Mouse (Mus musculus): ENCODE results near the gene Cer1.

Gene Cer1

DNA sequence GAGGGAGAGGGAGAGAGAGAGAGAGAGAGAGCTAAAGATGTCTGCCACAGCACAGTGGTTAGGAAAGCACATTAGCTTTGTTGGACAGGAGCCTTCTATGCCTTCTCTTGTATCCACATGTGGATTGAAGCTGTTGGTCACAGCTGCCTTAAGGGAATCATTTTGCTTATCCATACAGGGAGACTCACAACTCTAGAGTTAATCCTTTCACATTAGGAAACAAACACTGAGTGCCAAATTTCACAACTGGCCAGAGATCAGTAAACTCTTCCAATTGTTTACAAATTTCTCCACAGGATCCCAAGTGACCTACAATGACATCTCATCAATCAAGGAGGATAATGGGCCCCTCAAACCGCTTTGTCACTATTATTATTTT, 576 bp upstream of the Cer1 start:
- TF ChIP-seq GATA4 (IDR thresholded peaks at IDR 0.05; ENCODE audit: insufficient replicate concordance, low read length) = no peak

DNA sequence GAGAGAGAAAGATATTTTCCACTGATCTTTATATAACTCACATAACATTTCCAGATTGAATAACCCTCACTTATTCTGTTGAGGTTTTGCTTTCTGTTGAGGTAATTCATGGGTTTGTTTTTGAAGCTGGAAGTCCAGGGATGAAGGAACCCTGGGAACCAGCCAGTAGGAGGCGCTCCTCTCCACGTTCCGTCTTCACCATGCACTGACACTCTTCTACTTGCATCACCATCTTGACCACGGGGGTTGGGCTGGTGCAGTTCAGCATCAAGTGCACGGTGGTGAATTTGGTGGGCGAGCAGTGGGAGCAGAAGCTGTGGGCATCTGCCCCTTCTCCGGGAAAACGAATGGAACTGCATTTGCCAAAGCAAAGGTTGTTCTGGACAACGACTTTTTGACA, 2.4 kb downstream of the Cer1 start:
- TF ChIP-seq GATA4 (IDR thresholded peaks at IDR 0.05; ENCODE audit: insufficient replicate concordance, low read length) = no peak

DNA sequence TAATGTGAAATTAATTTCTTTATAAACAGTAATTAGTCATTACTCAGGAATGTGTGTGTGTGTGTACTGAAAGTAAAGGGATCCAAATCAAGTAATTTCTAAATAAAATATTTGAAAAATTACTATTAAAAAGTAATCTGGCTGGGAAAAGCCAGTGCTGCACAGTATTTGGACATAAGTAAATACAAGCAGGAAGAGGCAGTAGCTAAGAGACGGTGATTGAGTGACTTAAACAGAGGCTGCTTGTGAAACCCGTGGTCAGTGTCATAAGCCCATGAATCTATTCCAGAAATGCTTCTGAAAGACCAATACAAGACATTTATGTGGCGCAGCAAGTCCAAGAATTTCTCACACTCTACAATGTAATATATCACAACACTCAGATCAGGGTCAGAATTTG, 3.6 kb downstream of the Cer1 start:
- TF ChIP-seq GATA4 (IDR thresholded peaks at IDR 0.05; ENCODE audit: insufficient replicate concordance, low read length) = no peak

DNA sequence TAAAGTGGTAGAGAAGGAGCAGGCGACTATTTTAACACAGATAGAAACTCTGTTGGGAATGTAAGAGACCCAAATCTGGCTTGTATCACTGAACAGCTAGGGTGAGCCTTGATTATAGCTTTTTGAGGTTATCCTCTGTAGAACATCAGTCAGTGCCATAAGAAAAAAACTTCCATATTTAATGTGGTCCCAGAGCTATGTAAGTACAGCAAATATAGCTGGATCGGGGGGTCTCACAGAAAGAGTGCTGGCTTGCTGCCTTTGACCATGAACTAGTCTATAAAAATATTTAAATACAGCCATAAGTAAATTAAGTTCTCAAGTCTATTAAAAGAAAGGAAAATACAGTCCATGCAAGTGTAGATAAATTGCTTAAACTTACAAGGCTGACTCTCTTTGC, 4.7 kb downstream of the Cer1 start:
- TF ChIP-seq GATA4 (IDR thresholded peaks at IDR 0.05; ENCODE audit: insufficient replicate concordance, low read length) = no peak

DNA sequence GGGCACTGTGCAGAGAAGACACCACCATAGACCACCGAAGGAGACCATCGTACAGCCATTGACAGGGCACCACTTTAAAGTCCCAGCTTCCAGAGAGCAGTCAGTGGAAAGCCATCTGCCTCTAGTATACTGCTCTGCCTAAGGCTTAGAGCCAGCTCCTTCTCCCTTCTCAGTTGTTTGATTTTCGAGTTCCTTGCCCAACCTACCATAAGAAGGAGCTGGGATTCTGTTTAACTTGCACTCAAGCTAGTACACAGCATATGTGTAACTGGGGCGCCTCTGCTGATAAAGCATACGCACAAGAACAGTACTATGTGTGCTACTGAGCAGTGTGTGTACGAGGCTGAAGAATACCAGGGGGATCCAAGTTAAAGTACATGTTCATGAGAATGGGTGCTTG, 5.8 kb downstream of the Cer1 start:
- no peak for TF ChIP-seq GATA4 (IDR thresholded peaks at IDR 0.05; ENCODE audit: insufficient replicate concordance, low read length)

DNA sequence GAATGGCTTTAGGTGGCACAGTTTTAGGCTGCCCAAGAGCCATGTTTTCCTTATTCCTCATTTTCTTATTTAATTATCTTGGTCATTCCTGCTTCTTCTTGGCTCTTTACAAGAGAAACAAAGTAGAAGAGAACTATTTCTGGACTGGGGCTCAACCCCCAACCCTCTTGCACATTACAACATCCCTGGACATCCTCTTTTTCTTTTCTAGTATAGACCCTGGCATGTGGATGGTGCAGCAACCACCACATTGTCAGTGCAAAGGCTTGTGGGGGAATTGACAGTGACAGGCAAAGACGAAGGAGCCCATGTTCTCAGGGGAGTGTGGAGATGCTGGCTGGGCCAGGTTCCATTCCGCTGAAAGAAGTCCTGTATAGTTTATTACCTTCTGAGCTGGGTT, 8.3 kb downstream of the Cer1 start:
- TF ChIP-seq GATA4 (IDR thresholded peaks at IDR 0.05; ENCODE audit: insufficient replicate concordance, low read length) = no peak

DNA sequence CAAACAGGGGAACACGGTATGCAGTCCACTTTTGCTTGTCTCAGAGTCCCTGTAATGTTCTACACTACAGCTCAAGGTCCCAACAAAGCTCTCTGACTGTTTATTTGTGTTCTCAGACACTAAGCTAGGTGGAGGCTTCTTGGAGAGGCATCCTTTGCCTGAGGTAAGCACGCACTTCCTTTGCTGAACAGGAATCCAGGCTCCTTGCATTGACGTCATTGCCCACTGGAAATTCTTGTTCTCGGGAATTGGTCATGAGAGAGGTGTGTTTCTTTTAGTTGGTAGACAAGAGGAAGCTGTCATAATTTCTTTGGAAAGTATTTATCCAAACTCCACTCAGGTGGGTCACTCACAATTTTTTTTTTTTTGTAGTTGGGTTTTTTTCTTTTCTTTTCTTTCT, 9.4 kb downstream of the Cer1 start:
- TF ChIP-seq GATA4 (IDR thresholded peaks at IDR 0.05; ENCODE audit: insufficient replicate concordance, low read length) = no peak

DNA sequence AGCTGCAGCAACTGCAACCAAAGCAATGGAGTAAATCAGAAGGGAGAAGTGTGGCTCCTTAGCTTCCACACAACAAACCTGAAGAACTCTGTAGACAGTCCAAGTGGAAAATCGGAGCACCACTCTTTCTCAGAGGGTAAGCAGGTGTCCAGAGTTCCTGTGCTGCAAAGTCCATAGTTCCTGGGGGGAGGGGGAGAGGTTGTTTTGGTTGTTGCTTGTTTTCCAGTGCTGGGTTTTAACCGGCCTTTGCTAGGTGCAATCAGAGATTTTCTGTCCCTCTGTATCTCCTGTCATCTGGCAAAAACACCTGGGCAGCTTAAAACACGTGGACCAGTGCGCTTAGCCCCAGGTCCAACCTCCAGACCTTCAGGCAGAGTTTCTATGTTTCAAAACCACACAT, 10.2 kb downstream of the Cer1 start:
- TF ChIP-seq GATA4 (IDR thresholded peaks at IDR 0.05; ENCODE audit: insufficient replicate concordance, low read length) = no peak

DNA sequence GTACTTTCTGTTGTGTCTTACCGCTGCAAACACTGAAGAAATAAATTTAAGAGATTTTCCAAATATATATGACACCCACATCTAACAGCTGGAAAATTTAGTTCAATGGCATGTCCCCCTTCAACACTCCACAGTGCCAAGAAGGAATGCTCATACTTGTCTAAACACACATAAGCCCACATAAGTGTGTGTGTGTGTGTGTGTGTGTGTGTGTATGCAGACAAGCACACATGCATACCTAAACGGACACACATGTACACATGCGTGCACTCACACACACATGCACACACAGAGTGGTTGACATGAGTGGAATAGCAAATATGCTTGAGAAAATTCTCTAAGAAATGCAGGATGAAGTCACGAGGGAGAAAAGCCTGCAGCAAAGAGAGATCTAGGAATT, 12.4 kb downstream of the Cer1 start:
- TF ChIP-seq GATA4 (IDR thresholded peaks at IDR 0.05; ENCODE audit: insufficient replicate concordance, low read length) = no peak

DNA sequence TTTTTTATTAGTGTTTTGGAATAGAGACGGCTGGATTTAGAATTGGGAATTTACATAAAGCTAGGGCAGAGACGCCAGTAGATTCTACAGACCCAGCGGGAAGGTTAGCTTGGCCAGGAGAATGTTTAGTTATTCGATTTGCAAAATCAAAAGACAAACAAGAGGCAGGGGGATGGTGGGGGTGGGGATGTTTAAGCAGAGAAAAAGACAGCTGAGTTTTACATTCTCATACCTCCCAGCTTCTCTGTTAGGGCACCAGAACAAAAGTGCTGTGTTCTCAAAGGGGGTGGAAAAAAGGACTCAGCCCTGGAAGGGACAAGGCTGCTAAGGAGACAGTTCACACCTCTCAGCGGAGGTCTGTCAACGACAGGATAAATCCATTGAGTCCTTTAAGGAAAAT, 12.8 kb downstream of the Cer1 start:
- no peak for TF ChIP-seq GATA4 (IDR thresholded peaks at IDR 0.05; ENCODE audit: insufficient replicate concordance, low read length)

DNA sequence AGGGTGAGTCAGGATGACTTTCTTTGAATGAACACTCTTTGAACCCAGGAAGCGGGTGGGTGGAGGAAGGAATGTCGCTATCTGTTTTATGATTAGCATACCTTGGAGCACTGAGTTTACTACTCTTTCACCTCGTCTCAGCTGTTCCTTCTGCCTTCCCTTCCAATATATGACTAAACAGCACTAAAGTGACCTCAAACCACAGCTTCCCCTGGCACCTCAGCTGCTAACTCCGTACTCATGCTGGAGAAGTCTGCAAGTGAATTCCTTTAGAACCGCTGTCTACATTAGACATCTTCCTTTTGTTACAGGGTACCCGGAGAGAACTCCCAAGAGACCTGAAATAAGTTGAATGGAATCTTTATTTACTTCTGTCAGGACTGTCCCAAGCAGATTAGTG, 14.0 kb downstream of the Cer1 start:
- no peak for TF ChIP-seq GATA4 (IDR thresholded peaks at IDR 0.05; ENCODE audit: insufficient replicate concordance, low read length)

DNA sequence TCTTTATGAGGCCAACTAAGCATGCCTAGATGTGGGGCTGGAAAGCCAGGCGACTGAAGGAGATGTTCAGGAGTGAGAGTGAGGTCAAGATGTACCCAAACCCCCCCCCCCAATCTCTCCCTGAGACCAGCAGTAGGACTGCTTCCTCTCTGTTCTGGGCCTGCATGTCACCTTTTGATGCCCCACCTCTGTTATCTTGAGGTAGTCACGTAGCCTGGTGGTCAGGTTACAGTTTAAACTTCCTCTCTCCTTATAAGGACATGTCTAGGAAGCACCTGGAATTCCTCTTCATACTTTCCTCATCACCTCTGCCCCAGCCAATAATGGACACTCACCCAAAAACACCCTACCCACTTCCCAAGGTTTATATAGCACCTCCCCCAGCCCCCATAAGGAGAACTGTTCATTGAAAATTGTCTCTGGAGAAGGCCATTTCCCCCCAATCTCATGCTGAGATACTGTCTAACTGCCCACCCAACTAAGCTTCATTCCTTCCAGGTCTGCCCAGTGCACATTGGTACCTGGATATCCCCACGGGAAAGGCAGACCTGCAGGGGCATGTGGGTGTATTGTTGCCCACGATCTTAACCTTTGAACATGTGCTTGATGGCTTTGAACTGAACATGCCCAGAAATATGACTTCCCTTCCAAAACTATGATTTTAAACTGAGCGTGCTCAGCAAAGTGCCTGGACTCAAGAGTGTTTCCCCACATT, 17.1 kb downstream of the Cer1 start:
- no peak for TF ChIP-seq GATA4 (IDR thresholded peaks at IDR 0.05; ENCODE audit: insufficient replicate concordance, low read length)

DNA sequence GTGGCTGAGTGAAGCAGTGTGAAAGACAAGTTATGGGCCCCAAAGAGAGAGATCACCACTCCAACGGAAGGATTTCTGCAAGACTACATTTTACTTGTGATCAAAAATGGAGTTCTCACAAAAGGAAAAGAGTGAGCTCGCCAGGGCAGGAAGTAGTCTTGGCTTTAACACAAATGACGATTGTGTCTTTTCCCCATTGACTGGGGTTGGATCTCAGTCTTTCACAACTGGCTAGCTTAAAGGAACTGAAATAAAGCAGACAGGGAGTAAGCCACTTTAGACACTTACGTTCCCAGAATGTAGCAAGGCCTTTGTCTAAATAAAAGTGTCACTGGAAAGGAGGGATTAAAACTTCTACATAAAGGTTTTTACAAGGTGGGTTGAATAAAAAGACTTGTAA, 17.8 kb downstream of the Cer1 start:
- TF ChIP-seq GATA4 (IDR thresholded peaks at IDR 0.05; ENCODE audit: insufficient replicate concordance, low read length) = no peak

DNA sequence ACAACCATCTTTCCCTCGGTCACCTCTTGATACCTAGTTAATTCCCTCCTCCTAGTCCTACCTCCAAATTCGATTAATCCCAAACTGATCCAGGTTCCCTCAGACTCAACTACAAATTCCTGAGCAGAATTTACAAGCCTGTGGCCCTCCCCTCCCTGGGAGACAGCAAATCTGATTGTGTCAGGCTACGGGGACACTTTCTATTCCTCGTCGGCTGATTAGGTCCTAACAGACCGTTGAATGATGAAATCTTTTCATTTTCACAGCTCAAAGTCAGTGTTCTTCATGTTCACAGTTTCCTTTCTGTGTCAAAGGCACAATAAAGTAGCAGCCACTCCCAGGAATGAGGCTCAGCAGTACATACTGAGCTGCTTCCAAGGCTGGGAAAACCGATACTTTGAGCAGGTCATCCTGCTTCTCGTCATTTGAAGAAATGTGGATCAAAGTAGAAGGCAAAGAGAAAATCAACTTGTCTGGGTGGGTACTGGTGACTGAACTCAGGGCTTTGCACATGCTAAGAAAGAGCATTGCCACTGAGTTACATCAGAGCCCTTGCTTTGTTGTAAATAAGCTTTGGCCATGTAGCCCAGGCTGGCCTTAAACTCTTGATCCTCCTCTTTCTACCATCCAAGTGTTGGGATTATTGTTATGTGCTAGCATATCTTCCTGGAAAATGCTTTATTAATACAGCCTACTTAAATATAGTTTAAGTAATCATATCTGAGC, 19.8 kb downstream of the Cer1 start:
- no peak for TF ChIP-seq GATA4 (IDR thresholded peaks at IDR 0.05; ENCODE audit: insufficient replicate concordance, low read length)

DNA sequence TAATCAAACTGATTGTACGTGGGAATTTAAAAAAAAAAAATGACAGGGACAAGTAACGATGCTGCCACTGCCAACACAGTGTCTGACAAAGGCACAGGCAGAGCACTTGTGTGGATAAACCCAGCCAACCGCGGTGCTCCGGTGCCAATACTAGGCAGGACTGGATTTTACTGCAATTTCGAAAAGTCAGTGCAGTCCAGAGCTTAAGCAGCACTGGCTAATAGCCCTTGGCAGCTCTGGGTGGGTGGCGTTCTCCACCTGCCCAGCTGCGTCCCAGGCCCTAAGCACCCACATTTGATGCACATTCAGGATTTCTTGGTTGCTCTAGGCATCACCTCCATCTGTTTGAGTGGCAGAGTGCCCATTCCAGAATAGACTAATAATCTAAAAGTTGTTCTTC, 21.6 kb downstream of the Cer1 start:
- TF ChIP-seq GATA4 (IDR thresholded peaks at IDR 0.05; ENCODE audit: insufficient replicate concordance, low read length) = no peak

DNA sequence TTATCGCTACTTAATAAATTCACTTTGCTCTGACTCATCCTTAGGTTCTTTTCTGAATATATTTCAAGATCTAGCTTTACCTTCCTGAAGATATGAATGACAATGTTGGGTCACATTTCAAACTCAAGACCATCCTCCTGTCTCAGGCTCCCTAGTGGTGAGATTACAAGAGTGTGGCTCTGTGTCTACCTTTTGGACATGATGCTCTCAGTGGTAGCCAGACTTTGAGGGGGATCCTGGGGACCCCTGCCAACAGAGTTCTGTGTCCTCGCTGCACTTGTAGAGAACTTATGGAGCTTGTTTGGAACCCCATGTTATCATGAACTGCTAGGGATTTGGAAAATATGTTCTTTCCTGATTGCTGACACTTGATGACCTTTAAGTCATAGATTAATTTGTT, 23.5 kb downstream of the Cer1 start:
- TF ChIP-seq GATA4 (IDR thresholded peaks at IDR 0.05; ENCODE audit: insufficient replicate concordance, low read length) = no peak

DNA sequence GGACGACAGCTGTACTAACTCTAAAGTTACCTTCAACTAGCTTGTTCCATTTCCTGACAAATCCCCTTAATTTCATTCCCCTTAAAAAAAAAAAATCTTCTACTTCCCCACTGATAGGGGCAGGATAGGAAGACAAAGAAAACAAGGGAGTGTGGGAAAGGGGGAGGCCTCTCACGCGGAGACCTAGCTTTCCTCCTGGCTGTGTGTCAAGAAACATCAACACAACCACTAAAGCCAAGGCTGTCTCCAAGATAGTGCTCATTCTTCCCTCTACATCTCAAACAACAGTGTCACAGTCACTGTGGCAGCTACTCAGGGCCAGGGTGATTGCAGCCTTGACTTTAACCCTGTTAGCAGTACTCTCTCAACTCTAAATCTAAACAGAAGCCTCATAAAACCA, 24.4 kb downstream of the Cer1 start:
- TF ChIP-seq GATA4 (IDR thresholded peaks at IDR 0.05; ENCODE audit: insufficient replicate concordance, low read length) = no peak

Data from liver, adult (tissue).